Mouse (Mus musculus) C2C12 (cell line): ENCODE results near the gene Elf1.

Experiments used
- CEBPB ChIP-seq: IDR thresholded peaks from one replicate; pipeline ENCODE4 v1.6.1; 2011; ENCODE audit warnings: low read depth, mild to moderate bottlenecking, control low read depth, moderate library complexity
- CTCF ChIP-seq: IDR thresholded peaks from one replicate; pipeline ENCODE4 v1.5.1; 2011; ENCODE audit not compliant: control insufficient read depth, insufficient read depth, insufficient read length
- MAX ChIP-seq: IDR thresholded peaks from one replicate; pipeline ENCODE4 v1.6.1; 2011; ENCODE audit warnings: mild to moderate bottlenecking, control low read depth
- MYOD1 ChIP-seq: IDR thresholded peaks from one replicate; pipeline ENCODE4 v1.6.1; 2011; ENCODE audit warnings: low read depth; ENCODE audit not compliant: control insufficient read depth, insufficient read length

DNA sequence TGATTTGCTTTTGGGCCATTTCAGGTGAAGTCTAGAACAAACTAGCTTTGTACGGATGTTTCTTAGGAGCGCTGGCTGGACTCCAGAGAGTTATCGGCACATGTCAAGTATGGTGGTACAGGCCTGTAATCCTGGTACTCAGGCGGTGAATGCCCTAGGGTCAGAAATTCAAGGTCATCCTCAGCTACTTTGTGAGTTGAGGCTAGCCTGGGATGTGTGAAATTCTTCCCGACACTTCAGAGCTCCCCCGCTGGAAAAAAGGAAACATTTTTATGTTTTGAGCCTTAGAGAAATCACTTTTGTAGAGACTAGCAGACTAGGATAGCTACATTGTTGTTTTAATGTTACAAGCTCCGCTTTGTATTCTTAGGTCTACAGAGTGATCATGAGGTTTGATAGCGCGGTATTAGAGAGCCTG, 107.5 kb downstream of the Elf1 start:
- TF ChIP-seq CTCF: no peak
- no peak for TF ChIP-seq CEBPB
- TF ChIP-seq MAX: no peak
- TF ChIP-seq MYOD1: no peak
